Mouse (Mus musculus) heart, embryonic 14.5 days (tissue): ENCODE measurements around the gene Wtip. TPM values are rescaled to one million over a fixed set of nuclear protein-coding genes. Genes with fewer than 3 reads are reported as not detected.
"Not testable (repeated sequence)": the region's sequence is repeated elsewhere in the genome, so short reads cannot be mapped to it uniquely, and the experiment has no call there.

Experiments used
- ATAC-seq: fragments of 200-750 bp; cut with Nextera tagmentation; 2 replicates; pipeline ENCODE4 v1.8.0; 2017; ENCODE audit warnings: low read depth, moderate TSS enrichment; ENCODE audit not compliant: insufficient number of reproducible peaks, insufficient read depth, low FRiP score
- H3K27ac ChIP-seq, 2 experiments: fragments of 200-500 bp in 1 of 2; fragments of 300-500 bp in 1 of 2; sonication (generic) in 1 of 2; replicated peaks in 1 of 2; 2 replicates each; pipeline ENCODE4 v1.5.1; 2012 to 2014; ENCODE audit warnings: low read depth in 2 of 2, low read length in 2 of 2, control low read depth in 1 of 2, mild to moderate bottlenecking in 1 of 2, mixed read lengths in 1 of 2; ENCODE audit not compliant: control insufficient read depth in 1 of 2, insufficient read depth in 1 of 2
- H3K27me3 ChIP-seq: fragments of 300-500 bp; sonication (generic); 2 replicates; pipeline ENCODE4 v1.6.1; 2014; ENCODE audit warnings: mild to moderate bottlenecking, low read length, control low read depth; ENCODE audit not compliant: control insufficient read depth, insufficient read depth
- H3K36me3 ChIP-seq: fragments of 300-500 bp; sonication (generic); 2 replicates; pipeline ENCODE4 v1.6.1; 2014; ENCODE audit warnings: mild to moderate bottlenecking, control low read depth, low read length, mixed read lengths; ENCODE audit not compliant: control insufficient read depth, insufficient read depth
- H3K4me1 ChIP-seq, 2 experiments: fragments of 200-500 bp in 1 of 2; fragments of 300-500 bp in 1 of 2; sonication (generic) in 1 of 2; 2 replicates each; pipeline ENCODE4 v1.6.1; 2012 to 2014; ENCODE audit warnings: low read length in 2 of 2, control low read depth in 1 of 2, mixed read lengths in 1 of 2; ENCODE audit not compliant: control insufficient read depth in 2 of 2, insufficient read depth in 2 of 2
- H3K4me2 ChIP-seq: fragments of 300-500 bp; sonication (generic); 2 replicates; pipeline ENCODE4 v1.6.1; 2014; ENCODE audit warnings: mild to moderate bottlenecking, low read length
- H3K4me3 ChIP-seq, 2 experiments: fragments of 200-500 bp in 1 of 2; fragments of 300-500 bp in 1 of 2; sonication (generic) in 1 of 2; 2 replicates each; pipeline ENCODE4 v1.5.1; 2012 to 2014; ENCODE audit warnings: low read length in 2 of 2, mild to moderate bottlenecking in 2 of 2, control low read depth in 1 of 2, low read depth in 1 of 2, moderate library complexity in 1 of 2; ENCODE audit not compliant: control insufficient read depth in 1 of 2, insufficient read depth in 1 of 2
- H3K9ac ChIP-seq: fragments of 300-500 bp; sonication (generic); 2 replicates; pipeline ENCODE4 v1.6.1; 2014; ENCODE audit warnings: mild to moderate bottlenecking, low read length
- H3K9me3 ChIP-seq: fragments of 300-500 bp; sonication (generic); 2 replicates; pipeline ENCODE4 v1.6.1; 2016; ENCODE audit warnings: low read length, control low read depth; ENCODE audit not compliant: control insufficient read depth
- WGBS: fragments of 180-500 bp; shearing (Covaris S2); extraction: QIAGEN DNeasy Blood & Tissue Kit; methylation state at CpG from one replicate; pipeline ENCODE4 v1.1.7; 2014; 5-methylcytosine and 5-hydroxymethylcytosine counted together
- polyA plus RNA-seq: library from polyadenylated mRNA; unstranded; fragments of >200 nt; fragmentation: Nextera tagmentation; extraction: Ambion mirVana; gene quantifications from 2 replicates; pipeline ENCODE4 v1.2.1, GENCODE M21; 2014

Wtip gene
- polyA plus RNA-seq, 1 experiment from 2014 or later, result 6.6 TPM

DNA sequence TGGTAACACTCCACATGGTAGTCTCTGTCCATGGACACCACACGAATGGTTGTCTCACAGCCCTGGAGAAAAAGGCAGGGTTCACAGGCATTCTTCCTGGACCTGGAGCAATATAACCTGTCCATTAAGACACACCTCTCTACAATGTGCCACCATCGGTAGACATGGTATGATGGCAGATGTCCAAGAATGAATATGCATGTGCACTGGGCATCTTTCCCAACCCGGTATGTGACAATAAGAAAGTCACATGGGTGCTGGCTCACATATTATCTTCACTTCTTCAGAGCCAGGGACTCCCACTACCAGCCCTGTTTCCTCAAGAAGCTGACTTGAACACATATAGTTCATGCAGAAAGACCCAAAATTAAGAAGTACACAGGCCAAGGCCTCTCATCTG lies 16.5 kb downstream of the Wtip start:
- no peaks in the 10 kb centered on the region for H3K9me3 ChIP-seq
- no peaks in the 10 kb centered on the region for H3K4me1 ChIP-seq
- H3K4me3 ChIP-seq, result no peak overlapping the region
- no peak overlapping the region for H3K4me2 ChIP-seq
- H3K27ac ChIP-seq, result no peak overlapping the region
- H3K9ac ChIP-seq, result no peak overlapping the region
- H3K27me3 ChIP-seq, result no peaks in the 10 kb centered on the region
- no peak for ATAC-seq
- peaks cover 73% of the 10 kb centered on the region for H3K36me3 ChIP-seq
- WGBS, result 71% methylated on average over 3 of the region's 3 CpGs

DNA sequence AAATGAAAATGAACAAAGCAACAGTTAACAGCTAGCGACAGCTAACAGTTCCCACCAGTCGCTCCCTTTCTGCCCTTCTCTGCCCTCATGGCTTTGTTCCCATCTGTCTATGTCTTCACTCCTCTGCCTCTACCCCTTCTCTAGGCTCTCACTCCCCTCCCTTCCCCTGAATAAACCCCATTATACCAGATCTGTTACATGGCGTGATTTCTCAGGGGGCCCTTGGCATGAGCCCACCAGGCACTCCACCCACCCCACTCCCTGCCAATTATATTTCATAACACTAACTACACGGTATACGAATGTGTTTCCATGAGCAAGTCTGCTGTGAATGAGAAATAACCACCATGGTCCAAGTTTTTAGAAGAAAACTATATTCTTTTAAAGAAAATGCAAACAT lies 23.9 kb downstream of the Wtip start:
- no peak overlapping the region for H3K4me2 ChIP-seq
- H3K27me3 ChIP-seq, result no peaks in the 10 kb centered on the region
- no peak overlapping the region for H3K9ac ChIP-seq
- no peaks in the 10 kb centered on the region for H3K9me3 ChIP-seq
- WGBS, result 79% methylated on average over 5 of the region's 5 CpGs
- no peak for ATAC-seq
- no peak overlapping the region for H3K4me3 ChIP-seq
- peaks cover 44% of the 10 kb centered on the region for H3K36me3 ChIP-seq
- no peaks in the 10 kb centered on the region for H3K4me1 ChIP-seq
- no peak overlapping the region for H3K27ac ChIP-seq

DNA sequence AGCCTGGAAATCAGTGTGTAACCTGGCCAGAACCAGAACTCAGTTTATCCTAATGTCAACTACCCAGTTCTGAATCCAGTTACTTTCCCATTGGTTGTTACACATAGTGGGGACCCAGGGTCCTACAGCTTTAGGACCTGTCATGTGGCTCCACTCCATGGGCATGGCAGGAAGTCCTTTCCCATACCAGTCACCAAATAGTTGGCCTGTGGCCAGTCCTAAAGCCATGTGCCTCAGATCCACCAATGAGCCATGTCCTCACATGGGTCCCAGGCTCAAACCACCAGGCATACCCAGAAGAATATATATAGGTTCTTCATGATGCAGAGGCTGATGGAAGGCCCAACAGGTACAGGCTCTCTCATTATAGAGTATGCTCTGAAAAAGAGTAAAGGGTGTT lies 31.8 kb downstream of the Wtip start:
- Histone ChIP-seq H3K4me2 (no peak overlapping the region), H3K4me3 (no peak overlapping the region), H3K4me1 (no peaks in the 10 kb centered on the region), H3K36me3 (no peaks in the 10 kb centered on the region), H3K9ac (no peak overlapping the region), H3K27me3 (no peaks in the 10 kb centered on the region), H3K27ac (no peak overlapping the region), H3K9me3 (peaks cover 4% of the 10 kb centered on the region)
- no peak for ATAC-seq

DNA sequence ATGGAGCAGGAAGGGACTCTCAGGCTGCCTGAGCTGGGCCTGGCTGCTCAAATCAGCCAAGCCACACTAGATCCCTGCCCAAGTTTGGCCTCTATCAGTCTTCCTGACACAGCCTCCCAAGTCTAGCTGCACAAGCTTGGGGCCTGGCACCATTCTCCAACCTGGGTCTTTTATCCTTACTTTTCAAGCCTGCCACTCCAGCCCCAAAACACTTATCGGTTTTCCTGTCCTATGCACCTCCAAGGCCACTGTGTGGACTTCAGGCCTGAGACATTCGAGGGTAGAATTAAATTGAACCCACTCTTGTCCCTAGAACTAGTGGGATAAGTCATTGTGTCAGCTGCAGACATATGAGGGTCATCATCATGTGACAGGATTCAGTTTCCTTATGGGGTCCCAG lies 33.1 kb downstream of the Wtip start:
- H3K27me3 ChIP-seq, result no peaks in the 10 kb centered on the region
- no peaks in the 10 kb centered on the region for H3K36me3 ChIP-seq
- no peak for ATAC-seq
- no peaks in the 10 kb centered on the region for H3K4me1 ChIP-seq
- H3K9me3 ChIP-seq, result peaks cover 4% of the 10 kb centered on the region
- no peak overlapping the region for H3K4me3 ChIP-seq
- H3K9ac ChIP-seq, result no peak overlapping the region
- no peak overlapping the region for H3K27ac ChIP-seq
- 82% methylated on average over 2 of the region's 2 CpGs for WGBS
- no peak overlapping the region for H3K4me2 ChIP-seq

DNA sequence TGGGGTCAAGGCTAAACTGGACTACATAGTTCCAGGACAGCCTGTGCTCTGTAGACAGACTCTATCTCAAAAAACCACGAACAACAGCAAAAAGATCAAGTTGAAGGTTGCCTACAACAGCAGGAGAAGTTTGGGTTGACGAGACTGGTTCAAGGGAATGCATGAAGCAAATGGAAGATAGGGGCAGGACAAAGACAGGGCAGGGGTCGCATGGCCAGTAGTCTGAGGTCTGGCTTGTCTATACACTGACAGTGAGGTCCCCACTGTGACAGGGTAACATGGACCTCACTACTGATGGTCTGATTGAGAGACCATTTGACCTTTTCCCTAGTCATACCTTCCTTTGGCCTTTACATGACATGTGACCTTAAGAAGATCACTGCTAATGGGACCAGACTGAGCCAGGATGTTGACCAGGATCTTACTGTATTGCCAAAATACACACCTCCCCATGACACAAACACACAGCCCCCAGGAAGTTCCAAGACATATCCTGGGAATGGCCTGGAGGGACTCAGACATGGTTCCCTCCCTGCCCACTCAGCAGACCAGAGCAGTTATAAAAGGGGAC lies 38.1 kb downstream of the Wtip start, which contains the start of gene Scgb1b30:
TSS of gene Scgb1b30 (plus strand) at position 521 of the 571 bp plus-strand sequence.
- WGBS, result 75% methylated on average over 3 of the region's 3 CpGs
- Histone ChIP-seq H3K4me3 (no peak within 1 kb of the TSS), H3K4me1 (no peaks in the 10 kb centered on the region)

DNA sequence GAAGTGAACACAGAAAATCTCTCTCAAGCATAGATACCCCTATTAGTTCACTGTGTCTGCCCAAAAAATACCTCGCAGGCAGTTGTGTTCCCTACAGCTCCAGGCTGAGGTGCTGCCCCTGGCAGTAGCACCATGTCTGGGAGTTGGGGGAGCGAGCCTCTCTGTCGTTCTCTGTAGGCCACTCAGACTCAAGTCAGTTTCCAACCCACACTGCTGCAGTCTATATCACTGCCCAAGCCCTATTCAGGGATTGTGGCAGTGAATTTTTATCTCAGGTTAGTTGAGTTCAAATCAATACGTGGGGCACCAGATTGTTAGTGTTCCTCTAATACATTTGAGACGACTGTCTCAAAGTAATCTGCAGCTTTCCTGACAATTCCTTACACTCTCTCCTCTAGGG lies 64.9 kb downstream of the Wtip start:
- ATAC-seq, H3K27me3 ChIP-seq, H3K4me3 ChIP-seq, H3K9ac ChIP-seq, H3K27ac ChIP-seq, H3K9me3 ChIP-seq, H3K36me3 ChIP-seq, H3K4me2 ChIP-seq, H3K4me1 ChIP-seq: not testable (repeated sequence)
- WGBS, result 61% methylated on average over 5 of the region's 5 CpGs

More for the DNA sequence above, 38.1 kb downstream of the Wtip start, which contains the start of gene Scgb1b30:
- Histone ChIP-seq H3K4me2 (no peak within 1 kb of the TSS), H3K27me3 (no peaks in the 10 kb centered on the region), H3K9ac (no peak within 1 kb of the TSS), H3K9me3 (peaks cover 7% of the 10 kb centered on the region), H3K27ac (no peak within 1 kb of the TSS), H3K36me3 (no peaks in the 10 kb centered on the region)
- ATAC-seq, result no peak

Other genes starting within 250 kb of the Wtip start
- not detected in 2 replicates for gene Scgb2b26, start 188.2 kb downstream of the Wtip start, polyA plus RNA-seq
- gene Scgb2b27, start 119.3 kb downstream of the Wtip start, polyA plus RNA-seq, result not detected in 2 replicates
- not detected in 2 replicates for gene Scgb1b27, start 111.8 kb downstream of the Wtip start, polyA plus RNA-seq
- gene Scgb1b30, start 37.8 kb downstream of the Wtip start, polyA plus RNA-seq, result not detected in 2 replicates
- 92.0 and 94.6 TPM in 2 replicates for gene Uba2, start 36.3 kb upstream of the Wtip start, polyA plus RNA-seq
- 52.3 and 54.3 TPM in 2 replicates for gene Pdcd2l, start 63.4 kb upstream of the Wtip start, polyA plus RNA-seq
- 834 and 845 TPM in 2 replicates for gene Gpi1, start 97.1 kb upstream of the Wtip start, polyA plus RNA-seq
- gene Gm6096, start 117.8 kb upstream of the Wtip start, polyA plus RNA-seq, result 0.62 TPM in 1 of 2 replicates, not detected in the other
- gene 4931406P16Rik, start 180.3 kb upstream of the Wtip start, polyA plus RNA-seq, result 40.5 and 44.9 TPM in 2 replicates